Comparison of ENCODE assay signal across 8 mouse cellular contexts in genomic region chr2:30445312-30445711, GRCm38 (mm10). TPM values are rescaled to one million over a fixed set of nuclear protein-coding genes. Genes with fewer than 3 reads are reported as not detected.
DNase-seq lines count a peak whose midpoint lies in the region; ATAC-seq and TF ChIP-seq lines count a peak whose summit lies in the region.

No protein-coding gene starts in this region.

- no peak overlapping the region for H3K9ac ChIP-seq in neural tube, embryonic 14.5 days (replicated peaks; ENCODE audit: low read depth, low read length)

- peaks cover 25% of the 10 kb centered on the region for H3K4me1 ChIP-seq in spleen, adult 2 months (ENCODE audit: control insufficient read depth, insufficient read depth, insufficient read length)
- peaks cover 28% of the 10 kb centered on the region for H3K4me1 ChIP-seq in neural tube, embryonic 14.5 days (ENCODE audit: control insufficient read depth, insufficient read depth, low read length)

- TF ChIP-seq CTCF in spleen, adult 2 months (IDR thresholded peaks at IDR 0.05; ENCODE audit: extremely low read depth, insufficient read depth, insufficient read length, insufficient replicate concordance): no peak

- ATAC-seq in neural tube, embryonic 14.5 days (ENCODE audit: low read depth): no peak
- no peak for ATAC-seq in granulocyte monocyte progenitor cell, adult 5-6 weeks (replicated peaks; ENCODE audit: poor library complexity, severe bottlenecking)

- H3K4me3 ChIP-seq in spleen, adult 2 months (ENCODE audit: extremely low read depth, insufficient read depth, insufficient read length): no peak overlapping the region
- no peak overlapping the region for H3K4me3 ChIP-seq in neural tube, embryonic 14.5 days (ENCODE audit: low read depth, low read length)

- peaks cover 11% of the 10 kb centered on the region for H3K36me3 ChIP-seq in spleen, adult 2 months (ENCODE audit: control insufficient read depth, insufficient read depth, low read length)
- peaks cover 20% of the 10 kb centered on the region; the same call in 1 of the 2 replicates for H3K36me3 ChIP-seq in neural tube, embryonic 14.5 days (ENCODE audit: control insufficient read depth, insufficient read depth, low read length)

- H3K27ac ChIP-seq in spleen, adult 2 months (ENCODE audit: insufficient read depth, low read length): peak overlapping the region; percentile 30; the same call in 1 of the 2 replicates
- H3K27ac ChIP-seq in neural tube, embryonic 14.5 days (ENCODE audit: low read depth, low read length): 0 out of 2 replicates have a peak overlapping the region, but pooled peaks have one; percentile 22

- no peak for TF ChIP-seq POLR2A in spleen, adult 2 months (IDR thresholded peaks at IDR 0.05; ENCODE audit: low read depth, low read length)

- no peak overlapping the region for H3K4me2 ChIP-seq in neural tube, embryonic 14.5 days (ENCODE audit: low read depth, low read length)

- H3K27me3 ChIP-seq in spleen, adult 2 months (ENCODE audit: control insufficient read depth, insufficient read depth, low read length): no peaks in the 10 kb centered on the region
- H3K27me3 ChIP-seq in neural tube, embryonic 14.5 days (ENCODE audit: control insufficient read depth, insufficient read depth, low read length): no peaks in the 10 kb centered on the region

- no peaks in the 10 kb centered on the region for H3K9me3 ChIP-seq in neural tube, embryonic 14.5 days (ENCODE audit: control insufficient read depth, low read length)

- DNase-seq in spleen, adult 2 months (ENCODE audit: low read depth in 1 of 2, low spot score in 2 of 2): no peak
- no peak for DNase-seq in spleen, postnatal 4 days (ENCODE audit: low spot score in 2 of 2)
- peak; percentile 51 to 74 for DNase-seq in heart, adult 18-20 months
- DNase-seq in kidney, postnatal 10 days: peak; percentile 84
- no peak for DNase-seq in cerebellum, adult 9-10 months
- DNase-seq in left cerebral cortex, adult 11 months (ENCODE audit: low spot score): no peak

- 97% methylated on average over 2 of the region's 2 CpGs for WGBS in spleen, adult 2 months
- 45% methylated on average over 2 of the region's 2 CpGs for WGBS in neural tube, embryonic 14.5 days

RNA-seq across cellular contexts. Expression of gene Ier5l, which starts 28.7 kb away (rescaled TPM):
- 4.7 and 9.1 TPM in 2 replicates for polyA plus RNA-seq in spleen, adult 2 months (2012; rRNA removed)
- total RNA-seq in heart, adult 18-20 months (2021): 1 to 10 TPM; 2.6 to 3.2 TPM
- 2.3 and 2.6 TPM in 2 replicates for polyA plus RNA-seq in neural tube, embryonic 14.5 days (2014; fragmentation: Nextera tagmentation; extraction: Ambion mirVana)
- not detected in 2 replicates for total RNA-seq in granulocyte monocyte progenitor cell, adult 5-6 weeks (2014; fragmentation: Nextera tagmentation)
- total RNA-seq in granulocyte monocyte progenitor cell, adult 5-6 weeks (2017): 0.56 and 3.2 TPM in 2 replicates

RNA-seq across cellular contexts. Expression of gene Ptpa, which starts 29.5 kb away (rescaled TPM):
- polyA plus RNA-seq in spleen, adult 2 months (2012; rRNA removed): 136 and 152 TPM in 2 replicates
- total RNA-seq in heart, adult 18-20 months (2021): 10 to 100 TPM; 81.6 to 96.7 TPM
- 65.8 and 70.7 TPM in 2 replicates for polyA plus RNA-seq in neural tube, embryonic 14.5 days (2014; fragmentation: Nextera tagmentation; extraction: Ambion mirVana)
- total RNA-seq in granulocyte monocyte progenitor cell, adult 5-6 weeks (2014; fragmentation: Nextera tagmentation): 127 and 167 TPM in 2 replicates
- total RNA-seq in granulocyte monocyte progenitor cell, adult 5-6 weeks (2017): 58.5 and 61.0 TPM in 2 replicates

RNA-seq across cellular contexts. Expression of gene Crat, which starts 29.7 kb away (rescaled TPM):
- polyA plus RNA-seq in spleen, adult 2 months (2012; rRNA removed): 53.9 and 55.2 TPM in 2 replicates
- total RNA-seq in heart, adult 18-20 months (2021): 100 to 1,000 TPM; 507 to 509 TPM
- 27.7 and 32.4 TPM in 2 replicates for polyA plus RNA-seq in neural tube, embryonic 14.5 days (2014; fragmentation: Nextera tagmentation; extraction: Ambion mirVana)
- total RNA-seq in granulocyte monocyte progenitor cell, adult 5-6 weeks (2014; fragmentation: Nextera tagmentation): 18.1 and 35.3 TPM in 2 replicates
- total RNA-seq in granulocyte monocyte progenitor cell, adult 5-6 weeks (2017): 7.1 and 14.7 TPM in 2 replicates

RNA-seq across cellular contexts. Expression of gene Dolpp1, which starts 53.3 kb away (rescaled TPM):
- polyA plus RNA-seq in spleen, adult 2 months (2012; rRNA removed): 31.9 and 48.2 TPM in 2 replicates
- 1 to 10 TPM; 6.4 to 7.8 TPM for total RNA-seq in heart, adult 18-20 months (2021)
- 51.5 and 57.7 TPM in 2 replicates for polyA plus RNA-seq in neural tube, embryonic 14.5 days (2014; fragmentation: Nextera tagmentation; extraction: Ambion mirVana)
- 13.4 and 17.5 TPM in 2 replicates for total RNA-seq in granulocyte monocyte progenitor cell, adult 5-6 weeks (2014; fragmentation: Nextera tagmentation)
- total RNA-seq in granulocyte monocyte progenitor cell, adult 5-6 weeks (2017): 19.1 and 29.6 TPM in 2 replicates

Comparison
In these comparisons a context has a peak if more than half of its experiments do, and no peak if none do; other contexts are left out.
1. DNase-seq: peak in heart, adult 18-20 months (2 of 2) and kidney, postnatal 10 days (single experiment); none in spleen, adult 2 months (0 of 2), spleen, postnatal 4 days (0 of 2), cerebellum, adult 9-10 months (single experiment) and left cerebral cortex, adult 11 months (single experiment).
2. RNA of gene Crat, which starts 29.7 kb away (total RNA-seq): 507 to 509 TPM in heart, adult 18-20 months; 7.1 to 35.3 TPM in granulocyte monocyte progenitor cell, adult 5-6 weeks; every median in the first group is over 10 times any median in the second.